Comparison of ENCODE assay signal across 27 mouse cellular contexts in genomic region chr17:81035354-81035753, GRCm38 (mm10).
"Had no signal": no experiment of that assay in that cellular context is flagged by ENCODE, and none has a peak within 500 bp of the region (broad histone marks: within the 10 kb centered on the region; RNA-seq: fewer than 3 reads in every experiment).

No protein-coding gene starts in this region.

- H3K9ac ChIP-seq: heart, embryonic 12.5 days; hindbrain, embryonic 12.5 days; hindbrain, embryonic 14.5 days; kidney, embryonic 15.5 days; limb, embryonic 13.5 days; limb, embryonic 15.5 days; liver, embryonic 12.5 days; liver, embryonic 14.5 days had no signal

- H3K4me1 ChIP-seq: hindbrain, embryonic 10.5 days; hindbrain, embryonic 12.5 days; kidney, embryonic 15.5 days; limb, embryonic 13.5 days; limb, embryonic 15.5 days had no signal

- ATAC-seq: hindbrain, embryonic 16.5 days; intestine, embryonic 16.5 days; liver, embryonic 12.5 days had no signal

- DNase-seq: gastrocnemius, adult 2 months; gastrocnemius, postnatal 10 days; gastrocnemius, postnatal 25 days; heart, adult 18-20 months; heart, postnatal 10 days; heart, postnatal 4 days; kidney, adult 11 months; kidney, adult 2 months; kidney, adult 9 months; kidney, postnatal 14 days; kidney, postnatal 36 days; layer of hippocampus, adult 9-11 months; layer of hippocampus, postnatal 36 days; left cerebral cortex, postnatal 4 days had no signal

- H3K4me3 ChIP-seq: gastrocnemius, adult 2 months; heart, embryonic 10.5 days; heart, embryonic 12.5 days; hindbrain, embryonic 10.5 days; hindbrain, embryonic 12.5 days; kidney, embryonic 15.5 days; limb, embryonic 13.5 days; limb, embryonic 15.5 days; liver, embryonic 12.5 days had no signal

- H3K9me3 ChIP-seq: heart, embryonic 10.5 days; heart, embryonic 12.5 days; hindbrain, embryonic 10.5 days; hindbrain, embryonic 12.5 days; kidney, embryonic 15.5 days; limb, embryonic 13.5 days; limb, embryonic 15.5 days; liver, embryonic 12.5 days had no signal

- H3K4me2 ChIP-seq: heart, embryonic 12.5 days; hindbrain, embryonic 12.5 days; hindbrain, embryonic 14.5 days; kidney, embryonic 15.5 days; limb, embryonic 13.5 days; limb, embryonic 15.5 days; liver, embryonic 12.5 days had no signal

- H3K27me3 ChIP-seq: heart, embryonic 12.5 days; hindbrain, embryonic 12.5 days; kidney, embryonic 15.5 days; limb, embryonic 13.5 days; limb, embryonic 15.5 days; liver, embryonic 12.5 days had no signal

- H3K27ac ChIP-seq: gastrocnemius, adult 2 months; heart, embryonic 10.5 days; hindbrain, embryonic 10.5 days; hindbrain, embryonic 12.5 days; hindbrain, embryonic 14.5 days; kidney, embryonic 15.5 days; kidney, postnatal 0 days; limb, embryonic 13.5 days; limb, embryonic 15.5 days; liver, embryonic 12.5 days; liver, embryonic 14.5 days had no signal
